Mouse (Mus musculus) midbrain, postnatal 0 days (tissue): ENCODE measurements around the gene Epop. TPM values are rescaled to one million over a fixed set of nuclear protein-coding genes. Genes with fewer than 3 reads are reported as not detected.
"Not testable (repeated sequence)": the region's sequence is repeated elsewhere in the genome, so short reads cannot be mapped to it uniquely, and the experiment has no call there.

Source experiments
- ATAC-seq: fragments of 200-750 bp; cut with Nextera tagmentation; 2 replicates; pipeline ENCODE4 v1.8.0; 2017; ENCODE audit warnings: moderate number of reproducible peaks, mild to moderate bottlenecking, moderate TSS enrichment, moderate library complexity; ENCODE audit not compliant: low FRiP score
- DNase-seq: peaks from one replicate; pipeline ENCODE4 v3.0.0-alpha.2; 2015; ENCODE audit warnings: low spot score
- H3K27ac ChIP-seq: fragments of 300-500 bp; sonication (generic); 2 replicates; pipeline ENCODE4 v1.5.1; 2014; ENCODE audit warnings: low read depth, mild to moderate bottlenecking, low read length, mixed read lengths
- H3K27me3 ChIP-seq: fragments of 300-500 bp; sonication (generic); 2 replicates; pipeline ENCODE4 v1.6.1; 2014; ENCODE audit warnings: low read length, control low read depth, mixed read lengths; ENCODE audit not compliant: insufficient read depth
- H3K36me3 ChIP-seq: fragments of 300-500 bp; sonication (generic); 2 replicates; pipeline ENCODE4 v1.6.1; 2014; ENCODE audit warnings: low read length, control low read depth, mixed read lengths; ENCODE audit not compliant: insufficient read depth
- H3K4me1 ChIP-seq: fragments of 300-500 bp; sonication (generic); 2 replicates; pipeline ENCODE4 v1.6.1; 2014; ENCODE audit warnings: mild to moderate bottlenecking, control low read depth, antibody characterized with exemption, low read length, mixed read lengths; ENCODE audit not compliant: insufficient read depth
- H3K4me2 ChIP-seq: fragments of 300-500 bp; sonication (generic); 2 replicates; pipeline ENCODE4 v1.6.1; 2014; ENCODE audit warnings: low read depth, mild to moderate bottlenecking, low read length, mixed read lengths; ENCODE audit not compliant: poor library complexity, severe bottlenecking
- H3K4me3 ChIP-seq: fragments of 300-500 bp; sonication (generic); 2 replicates; pipeline ENCODE4 v1.5.1; 2014; ENCODE audit warnings: low read depth, mild to moderate bottlenecking, low read length, moderate library complexity
- H3K9ac ChIP-seq: fragments of 300-500 bp; sonication (generic); replicated peaks from 2 replicates; pipeline ENCODE4 v1.6.1; 2014; ENCODE audit warnings: mild to moderate bottlenecking, low read length, moderate library complexity, mixed read lengths; ENCODE audit not compliant: poor library complexity, severe bottlenecking
- H3K9me3 ChIP-seq: fragments of 300-500 bp; sonication (generic); 2 replicates; pipeline ENCODE4 v1.6.1; 2016; ENCODE audit warnings: low read length, control low read depth
- CTCF ChIP-seq: IDR thresholded peaks from 2 replicates; pipeline ENCODE4 v1.5.1; 2016; ENCODE audit warnings: antibody characterized with exemption, mild to moderate bottlenecking
- WGBS: fragments of 180-500 bp; shearing (Covaris S2); extraction: QIAGEN DNeasy Blood & Tissue Kit; methylation state at CpG from one replicate; pipeline ENCODE4 v1.1.7; 2014; 5-methylcytosine and 5-hydroxymethylcytosine counted together
- polyA plus RNA-seq: library from polyadenylated mRNA; unstranded; fragments of >200 nt; fragmentation: Nextera tagmentation; extraction: Ambion mirVana; gene quantifications from 2 replicates; pipeline ENCODE4 v1.2.1, GENCODE M21; 2015
- total RNA-seq: library from RNA; depleted of rRNA; stranded (reverse); fragments of >200 nt; gene quantifications from 2 replicates; pipeline ENCODE4 v1.2.3, GENCODE M21; 2014

Gene Epop
- total and polyA plus RNA-seq, 2 experiments from 2014 or later = 1.5 to 8.4 TPM

- peak overlapping the region; percentile 64 for H3K4me3 ChIP-seq
- no peaks in the 10 kb centered on the region for H3K36me3 ChIP-seq
- peaks cover 7% of the 10 kb centered on the region; the same call in 1 of the 2 replicates for H3K4me1 ChIP-seq
- H3K4me2 ChIP-seq = peak overlapping the region; percentile 83
- 11% methylated on average over 12 of the region's 13 CpGs for WGBS
- peak overlapping the region; percentile 65; the same call in 1 of the 2 replicates for H3K27ac ChIP-seq
- ATAC-seq (no peak), DNase-seq (no peak)
- TF ChIP-seq CTCF = no peak
- peak overlapping the region; percentile 64 for H3K9ac ChIP-seq
- H3K27me3 ChIP-seq = peaks cover 7% of the 10 kb centered on the region; the same call in 1 of the 2 replicates
- H3K9me3 ChIP-seq = no peaks in the 10 kb centered on the region
These were observed 29.9 kb upstream of the Epop start for GRCm38 (mm10) chr11:97659267-97659989.

DNA sequence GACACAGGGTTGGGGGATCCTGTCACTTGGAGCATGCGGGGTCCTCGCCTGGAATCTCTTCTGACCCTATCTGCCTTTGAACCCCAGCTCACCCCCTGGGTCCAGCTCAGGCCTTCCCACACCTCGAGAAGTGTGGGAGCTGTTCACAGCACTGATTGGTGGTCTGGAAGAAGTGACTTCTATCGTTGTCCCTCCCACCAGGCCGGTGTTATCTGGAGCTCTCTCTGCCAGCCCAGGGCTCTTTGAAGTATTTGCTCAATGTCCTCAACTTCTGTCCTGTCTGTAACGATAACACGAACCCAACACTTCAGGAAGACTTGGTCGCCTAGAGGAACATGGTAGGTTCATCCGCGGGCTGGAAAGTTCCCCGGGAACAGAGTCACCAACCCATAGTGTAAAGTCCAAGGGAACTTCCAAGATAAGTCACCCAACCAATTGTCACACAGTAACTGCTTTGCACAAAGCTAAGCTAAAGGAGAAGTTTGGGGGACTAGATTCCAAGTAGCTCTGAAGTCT lies 29.3 kb upstream of the Epop start:
- H3K36me3 ChIP-seq = no peaks in the 10 kb centered on the region
- ATAC-seq (no peak), DNase-seq (no peak)
- no peak for TF ChIP-seq CTCF
- no peaks in the 10 kb centered on the region for H3K9me3 ChIP-seq
- H3K27me3 ChIP-seq = peaks cover 7% of the 10 kb centered on the region; the same call in 1 of the 2 replicates
- peaks cover 7% of the 10 kb centered on the region; the same call in 1 of the 2 replicates for H3K4me1 ChIP-seq
- WGBS = 74% methylated on average over 11 of the region's 11 CpGs
- no peak overlapping the region for H3K9ac ChIP-seq
- H3K4me2 ChIP-seq = no peak overlapping the region
- H3K27ac ChIP-seq = no peak overlapping the region
- H3K4me3 ChIP-seq = no peak overlapping the region

DNA sequence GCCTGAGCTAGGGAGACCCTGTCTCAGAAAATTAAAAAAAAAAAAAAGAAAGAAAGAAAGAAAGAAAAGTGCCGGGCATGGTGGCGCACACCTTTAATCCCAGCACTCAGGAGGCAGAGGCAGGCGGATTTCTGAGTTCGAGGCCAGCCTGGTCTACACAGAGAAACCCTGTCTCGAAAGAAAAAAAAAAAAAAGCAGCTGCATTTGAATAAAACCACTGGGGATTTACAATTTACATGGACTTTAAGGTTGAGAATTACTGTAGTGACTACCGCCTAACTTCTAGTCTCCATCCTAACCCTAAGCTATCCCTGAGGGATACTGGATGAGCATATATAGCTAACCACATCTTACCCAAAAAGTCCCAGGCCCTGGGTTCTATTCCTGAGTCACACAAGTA lies 28.5 kb upstream of the Epop start:
- not testable (repeated sequence) for DNase-seq, ATAC-seq, H3K27me3 ChIP-seq, H3K4me1 ChIP-seq, H3K4me2 ChIP-seq, H3K9me3 ChIP-seq, H3K4me3 ChIP-seq, H3K9ac ChIP-seq, H3K27ac ChIP-seq, H3K36me3 ChIP-seq
- 89% methylated on average over 6 of the region's 6 CpGs for WGBS

GRCm38 (mm10) chr11:97657184-97657945 lies 27.9 kb upstream of the Epop start:
- Histone ChIP-seq H3K27ac (no peak overlapping the region), H3K9ac (no peak overlapping the region), H3K4me2 (no peak overlapping the region), H3K4me1 (peaks cover 5% of the 10 kb centered on the region; the same call in 1 of the 2 replicates), H3K4me3 (no peak overlapping the region), H3K9me3 (no peaks in the 10 kb centered on the region), H3K27me3 (peaks cover 6% of the 10 kb centered on the region; the same call in 1 of the 2 replicates), H3K36me3 (no peaks in the 10 kb centered on the region)
- no peak for TF ChIP-seq CTCF
- DNase-seq (no peak), ATAC-seq (no peak)
- 52% methylated on average over 5 of the region's 6 CpGs for WGBS

DNA sequence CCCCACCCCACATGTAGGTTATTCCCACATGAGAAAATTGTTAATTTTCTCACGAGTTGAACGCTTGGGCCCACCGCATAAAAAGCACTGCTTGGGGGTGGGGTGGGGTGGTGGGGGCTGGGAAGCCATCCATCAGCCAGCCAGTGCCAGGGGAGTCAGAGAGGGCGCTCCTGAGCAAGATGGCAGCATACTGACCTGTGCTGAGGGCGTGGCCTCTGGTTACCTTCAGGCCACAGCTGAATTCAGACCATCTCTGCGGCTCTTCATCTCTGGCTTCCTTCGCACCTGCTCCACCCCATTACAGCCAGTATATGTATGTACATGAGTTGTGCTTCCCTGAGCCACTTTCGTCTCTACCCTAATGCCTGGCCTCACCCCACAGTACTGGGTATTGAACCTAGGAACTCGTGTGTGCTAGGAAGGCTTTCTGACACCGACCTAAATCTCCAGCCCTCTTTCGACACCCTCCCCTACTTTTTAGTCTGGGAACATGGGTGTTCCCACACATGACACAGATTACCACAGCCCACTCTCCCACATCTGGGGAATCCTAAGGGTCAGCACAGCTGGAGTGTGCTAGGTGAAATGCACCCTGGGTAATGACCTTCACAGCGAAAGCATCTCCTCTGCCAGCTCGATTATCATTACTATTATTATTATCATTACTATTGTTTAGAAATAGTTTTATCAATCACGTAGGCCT lies 26.9 kb upstream of the Epop start:
- ATAC-seq (no peak), DNase-seq (no peak)
- Histone ChIP-seq H3K4me1 (peaks cover 4% of the 10 kb centered on the region; the same call in 1 of the 2 replicates), H3K27me3 (no peaks in the 10 kb centered on the region), H3K36me3 (no peaks in the 10 kb centered on the region), H3K27ac (no peak overlapping the region), H3K9me3 (no peaks in the 10 kb centered on the region), H3K4me3 (no peak overlapping the region), H3K4me2 (no peak overlapping the region), H3K9ac (no peak overlapping the region)
- WGBS = 75% methylated on average over 14 of the region's 14 CpGs
- no peak for TF ChIP-seq CTCF
